Mouse (Mus musculus): ENCODE data around the gene Gm49354. TPM values are rescaled to one million over a fixed set of nuclear protein-coding genes. Genes with fewer than 3 reads are reported as not detected.

The Gm49354 gene
- polyA plus RNA-seq, 2 experiments, result 0.35 TPM; not detected in 1

- no peak for DNase-seq (ENCODE audit: low read depth in 3 of 3, low spot score in 3 of 3)
- Histone ChIP-seq H3K27me3 (ENCODE audit: control insufficient read depth, insufficient read depth, low read length) (no peaks in the 10 kb centered on the region), H3K9ac (replicated peaks) (no peak overlapping the region), H3K27ac (no peak overlapping the region), H3K4me1 (replicated peaks; ENCODE audit: control insufficient read depth in 2 of 2, insufficient read depth in 2 of 2, low read length in 1 of 2) (no peaks in the 10 kb centered on the region; a peak in 2 of 4 replicates), H3K36me3 (replicated peaks; ENCODE audit: control insufficient read depth, insufficient read depth, low read depth) (peaks cover 96% of the 10 kb centered on the region), H3K4me2 (ENCODE audit: low read depth) (no peak overlapping the region), H3K9me3 (ENCODE audit: control insufficient read depth, low read length) (no peaks in the 10 kb centered on the region), H3K4me3 (ENCODE audit: insufficient read depth in 1 of 2, low read depth in 2 of 2, low read length in 2 of 2) (no peak overlapping the region)
- WGBS (ENCODE audit: insufficient replicate concordance), result 74% methylated on average over 4 of the region's 4 CpGs
- TF ChIP-seq CTCF (IDR thresholded peaks at IDR 0.05; ENCODE audit: low read depth) (peak; percentile 67), EP300 (IDR thresholded peaks at IDR 0.05; ENCODE audit: low read depth) (no peak)
- ATAC-seq (ENCODE audit: insufficient read depth), result no peak; the same call in 1 of the 2 replicates
These were observed 2.8 kb downstream of the Gm49354 start for GRCm38 (mm10) chr13:59779213-59779612.

- Histone ChIP-seq H3K9me3 (ENCODE audit: control insufficient read depth, low read length) (no peaks in the 10 kb centered on the region), H3K4me2 (ENCODE audit: low read depth) (no peak overlapping the region), H3K4me3 (ENCODE audit: insufficient read depth in 1 of 2, low read depth in 2 of 2, low read length in 2 of 2) (no peak overlapping the region), H3K27ac (no peak overlapping the region), H3K9ac (replicated peaks) (no peak overlapping the region), H3K36me3 (replicated peaks; ENCODE audit: control insufficient read depth, insufficient read depth, low read depth) (peaks cover 86% of the 10 kb centered on the region), H3K4me1 (replicated peaks; ENCODE audit: control insufficient read depth in 2 of 2, insufficient read depth in 2 of 2, low read length in 1 of 2) (peaks cover 21 to 26% of the 10 kb centered on the region in 2 experiments), H3K27me3 (ENCODE audit: control insufficient read depth, insufficient read depth, low read length) (no peaks in the 10 kb centered on the region)
- TF ChIP-seq EP300 (IDR thresholded peaks at IDR 0.05; ENCODE audit: low read depth) (no peak), CTCF (IDR thresholded peaks at IDR 0.05; ENCODE audit: low read depth) (no peak)
- ATAC-seq (ENCODE audit: insufficient read depth) (no peak), DNase-seq (ENCODE audit: low read depth in 3 of 3, low spot score in 3 of 3) (no peak)
- 72% methylated on average over 3 of the region's 3 CpGs for WGBS (ENCODE audit: insufficient replicate concordance)
These were observed 6.9 kb downstream of the Gm49354 start for GRCm38 (mm10) chr13:59775168-59775567.

GRCm38 (mm10) chr13:59771257-59771656 is 10.8 kb downstream of the Gm49354 start:
- DNase-seq (ENCODE audit: low read depth in 3 of 3, low spot score in 3 of 3), result peak; percentile 76 to 83 (median 77)
- peak overlapping the region; percentile 74 for H3K4me2 ChIP-seq (ENCODE audit: low read depth)
- no peaks in the 10 kb centered on the region for H3K27me3 ChIP-seq (ENCODE audit: control insufficient read depth, insufficient read depth, low read length)
- peak overlapping the region; percentile 85 for H3K9ac ChIP-seq (replicated peaks)
- TF ChIP-seq EP300 (IDR thresholded peaks at IDR 0.05; ENCODE audit: low read depth), result peak; percentile 61
- TF ChIP-seq CTCF (IDR thresholded peaks at IDR 0.05; ENCODE audit: low read depth), result 0 out of 2 replicates have a peak, but pooled peaks have one; percentile 21
- H3K27ac ChIP-seq, result peak overlapping the region; percentile 96
- H3K4me1 ChIP-seq (replicated peaks; ENCODE audit: control insufficient read depth in 2 of 2, insufficient read depth in 2 of 2, low read length in 1 of 2), result peaks cover 34 to 44% of the 10 kb centered on the region in 2 experiments
- peaks cover 66% of the 10 kb centered on the region for H3K36me3 ChIP-seq (replicated peaks; ENCODE audit: control insufficient read depth, insufficient read depth, low read depth)
- H3K4me3 ChIP-seq (ENCODE audit: insufficient read depth in 1 of 2, low read depth in 2 of 2, low read length in 2 of 2), result peak overlapping the region; percentile 25 to 98; a peak in 3 of 4 replicates
- ATAC-seq (ENCODE audit: insufficient read depth), result peak; percentile 37
- WGBS (ENCODE audit: insufficient replicate concordance), result 6% methylated on average over 9 of the region's 9 CpGs
- no peaks in the 10 kb centered on the region for H3K9me3 ChIP-seq (ENCODE audit: control insufficient read depth, low read length)

- DNase-seq (ENCODE audit: low read depth in 3 of 3, low spot score in 3 of 3) (peak in 2 of 3 experiments; percentile 57), ATAC-seq (ENCODE audit: insufficient read depth) (no peak)
- peak overlapping the region; percentile 85 for H3K9ac ChIP-seq (replicated peaks)
- peaks cover 65% of the 10 kb centered on the region for H3K36me3 ChIP-seq (replicated peaks; ENCODE audit: control insufficient read depth, insufficient read depth, low read depth)
- WGBS (ENCODE audit: insufficient replicate concordance), result 8% methylated on average over 9 of the region's 9 CpGs
- peak overlapping the region; percentile 96 for H3K27ac ChIP-seq
- H3K9me3 ChIP-seq (ENCODE audit: control insufficient read depth, low read length), result no peaks in the 10 kb centered on the region
- no peak for TF ChIP-seq CTCF (IDR thresholded peaks at IDR 0.05; ENCODE audit: low read depth)
- no peak for TF ChIP-seq EP300 (IDR thresholded peaks at IDR 0.05; ENCODE audit: low read depth)
- H3K4me2 ChIP-seq (ENCODE audit: low read depth), result peak overlapping the region; percentile 74
- H3K4me1 ChIP-seq (replicated peaks; ENCODE audit: control insufficient read depth in 2 of 2, insufficient read depth in 2 of 2, low read length in 1 of 2), result peaks cover 37 to 48% of the 10 kb centered on the region in 2 experiments
- H3K27me3 ChIP-seq (ENCODE audit: control insufficient read depth, insufficient read depth, low read length), result no peaks in the 10 kb centered on the region
- H3K4me3 ChIP-seq (ENCODE audit: insufficient read depth in 1 of 2, low read depth in 2 of 2, low read length in 2 of 2), result peak overlapping the region; percentile 39 to 98
These were observed 11.2 kb downstream of the Gm49354 start for GRCm38 (mm10) chr13:59770847-59771246.

GRCm38 (mm10) chr13:59770164-59770562 is 11.9 kb downstream of the Gm49354 start:
- peaks cover 41 to 51% of the 10 kb centered on the region in 2 experiments for H3K4me1 ChIP-seq (replicated peaks; ENCODE audit: control insufficient read depth in 2 of 2, insufficient read depth in 2 of 2, low read length in 1 of 2)
- under 1% methylated on average over 28 of the region's 28 CpGs for WGBS (ENCODE audit: insufficient replicate concordance)
- peak; percentile 85 for ATAC-seq (ENCODE audit: insufficient read depth)
- H3K27ac ChIP-seq, result peak overlapping the region; percentile 96
- DNase-seq (ENCODE audit: low read depth in 3 of 3, low spot score in 3 of 3), result peak; percentile 96 to 97 (median 96)
- H3K9ac ChIP-seq (replicated peaks), result peak overlapping the region; percentile 85
- peak overlapping the region; percentile 76 to 98 for H3K4me3 ChIP-seq (ENCODE audit: insufficient read depth in 1 of 2, low read depth in 2 of 2, low read length in 2 of 2)
- TF ChIP-seq EP300 (IDR thresholded peaks at IDR 0.05; ENCODE audit: low read depth), result peak; percentile 93
- peak; percentile 78 for TF ChIP-seq CTCF (IDR thresholded peaks at IDR 0.05; ENCODE audit: low read depth)
- no peaks in the 10 kb centered on the region for H3K27me3 ChIP-seq (ENCODE audit: control insufficient read depth, insufficient read depth, low read length)
- no peaks in the 10 kb centered on the region for H3K9me3 ChIP-seq (ENCODE audit: control insufficient read depth, low read length)
- H3K4me2 ChIP-seq (ENCODE audit: low read depth), result peak overlapping the region; percentile 74
- peaks cover 62% of the 10 kb centered on the region for H3K36me3 ChIP-seq (replicated peaks; ENCODE audit: control insufficient read depth, insufficient read depth, low read depth)
